Comparison of ENCODE assay signal across 19 mouse cellular contexts in the genomic region with DNA sequence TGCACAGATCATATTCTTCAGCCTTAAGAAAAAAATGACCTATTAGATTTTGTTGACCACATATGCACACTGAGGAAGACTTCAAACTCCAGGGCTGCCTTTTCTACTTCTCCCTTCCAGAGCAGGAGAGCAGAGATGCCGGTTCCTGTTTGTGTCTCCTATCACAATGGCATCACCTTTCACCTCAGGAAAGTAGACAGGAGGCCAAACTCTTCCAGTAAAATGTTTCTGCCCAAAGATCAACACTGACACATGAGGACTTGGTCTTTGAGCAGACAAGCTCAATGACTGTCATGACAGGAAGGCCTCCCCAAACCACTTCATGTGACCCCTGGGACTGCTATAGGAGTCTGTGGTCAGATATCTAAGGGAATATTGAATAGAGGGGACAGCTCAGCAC. TPM values are rescaled to one million over a fixed set of nuclear protein-coding genes. Genes with fewer than 3 reads are reported as not detected.
A peak's percentile ranks its signal among the peaks of the same experiment; 100 is the strongest.
DNase-seq lines count a peak whose midpoint lies in the region; ATAC-seq and TF ChIP-seq lines count a peak whose summit lies in the region.
"Had no signal": no experiment of that assay in that cellular context is flagged by ENCODE, and none has a peak within 500 bp of the region (broad histone marks: within the 10 kb centered on the region; RNA-seq: fewer than 3 reads in every experiment).

No protein-coding gene starts in this region.

- intact Hi-C loops in heart, adult 2 months (cut with DNase I): loop anchor here (2.0 kb wide), 1 partner anchor 16 kb away; no protein-coding TSS in a partner anchor

- no peaks in the 10 kb centered on the region for H3K79me2 ChIP-seq in heart, adult 2 months (replicated peaks; ENCODE audit: control insufficient read depth, insufficient read depth, low read length)

- H3K36me3 ChIP-seq in heart, adult 2 months (ENCODE audit: control insufficient read depth, insufficient read depth, low read length): peaks cover 6% of the 10 kb centered on the region
- no peaks in the 10 kb centered on the region for H3K36me3 ChIP-seq in heart, embryonic 11.5 days (ENCODE audit: control insufficient read depth, insufficient read depth, low read length)
- no peaks in the 10 kb centered on the region for H3K36me3 ChIP-seq in lung, embryonic 15.5 days
- no peaks in the 10 kb centered on the region for H3K36me3 ChIP-seq in small intestine, adult 2 months (ENCODE audit: control insufficient read depth, insufficient read depth, low read length)
- H3K36me3 ChIP-seq in hindbrain, embryonic 13.5 days: no peaks in the 10 kb centered on the region
- H3K36me3 ChIP-seq: midbrain, embryonic 10.5 days; neural tube, embryonic 13.5 days had no signal

- H3K27ac ChIP-seq in heart, adult 2 months: peak overlapping the region; percentile 76
- H3K27ac ChIP-seq in heart, embryonic 11.5 days (ENCODE audit: low read depth, low read length): no peak overlapping the region
- peak overlapping the region; percentile 49 for H3K27ac ChIP-seq in lung, embryonic 15.5 days
- H3K27ac ChIP-seq in small intestine, adult 2 months (ENCODE audit: insufficient read depth, low read depth, low read length): peak overlapping the region; percentile 36
- no peak overlapping the region for H3K27ac ChIP-seq in hindbrain, embryonic 13.5 days
- H3K27ac ChIP-seq: midbrain, embryonic 10.5 days; neural tube, embryonic 13.5 days had no signal

- H3K4me2 ChIP-seq in heart, embryonic 11.5 days: no peak overlapping the region
- no peak overlapping the region for H3K4me2 ChIP-seq in lung, embryonic 15.5 days
- no peak overlapping the region for H3K4me2 ChIP-seq in hindbrain, embryonic 13.5 days
- H3K4me2 ChIP-seq: neural tube, embryonic 13.5 days had no signal

- no peaks in the 10 kb centered on the region for H3K27me3 ChIP-seq in heart, adult 2 months (ENCODE audit: control insufficient read depth, insufficient read depth, low read length)
- H3K27me3 ChIP-seq in heart, embryonic 11.5 days (ENCODE audit: control insufficient read depth, insufficient read depth, low read length): no peaks in the 10 kb centered on the region
- H3K27me3 ChIP-seq in lung, embryonic 15.5 days: no peaks in the 10 kb centered on the region
- no peaks in the 10 kb centered on the region for H3K27me3 ChIP-seq in small intestine, adult 2 months (ENCODE audit: control insufficient read depth, insufficient read depth, low read length)
- no peaks in the 10 kb centered on the region for H3K27me3 ChIP-seq in hindbrain, embryonic 13.5 days
- H3K27me3 ChIP-seq: neural tube, embryonic 13.5 days had no signal

- H3K9ac ChIP-seq in heart, adult 2 months (ENCODE audit: low read depth, low read length): no peak overlapping the region
- H3K9ac ChIP-seq in heart, embryonic 11.5 days (ENCODE audit: low read depth, low read length): no peak overlapping the region
- no peak overlapping the region for H3K9ac ChIP-seq in lung, embryonic 15.5 days
- H3K9ac ChIP-seq in hindbrain, embryonic 13.5 days: no peak overlapping the region
- H3K9ac ChIP-seq: forebrain, postnatal 0 days; neural tube, embryonic 13.5 days had no signal

- H3K9me3 ChIP-seq in heart, embryonic 11.5 days (replicated peaks; ENCODE audit: control insufficient read depth, low read length): no peaks in the 10 kb centered on the region
- H3K9me3 ChIP-seq in lung, embryonic 15.5 days: no peaks in the 10 kb centered on the region
- no peaks in the 10 kb centered on the region for H3K9me3 ChIP-seq in hindbrain, embryonic 13.5 days
- H3K9me3 ChIP-seq: midbrain, embryonic 10.5 days had no signal

- peaks cover 11% of the 10 kb centered on the region for H3K4me1 ChIP-seq in heart, adult 2 months (ENCODE audit: control insufficient read depth, insufficient read depth, low read length)
- no peaks in the 10 kb centered on the region for H3K4me1 ChIP-seq in heart, embryonic 11.5 days (ENCODE audit: control insufficient read depth, insufficient read depth, low read length)
- H3K4me1 ChIP-seq in lung, embryonic 15.5 days: peaks cover 22% of the 10 kb centered on the region
- H3K4me1 ChIP-seq in lung, adult 2 months (ENCODE audit: control insufficient read depth, insufficient read depth, low read length): peaks cover 9% of the 10 kb centered on the region
- H3K4me1 ChIP-seq in small intestine, adult 2 months (ENCODE audit: control insufficient read depth, insufficient read depth, insufficient read length, low read length): peaks cover 11% of the 10 kb centered on the region; the same call in 1 of the 2 replicates
- no peaks in the 10 kb centered on the region for H3K4me1 ChIP-seq in hindbrain, embryonic 13.5 days (replicated peaks)
- H3K4me1 ChIP-seq: midbrain, embryonic 10.5 days; neural tube, embryonic 13.5 days had no signal

- TF ChIP-seq EP300 in heart, adult 2 months (IDR thresholded peaks at IDR 0.05; ENCODE audit: insufficient read depth, low read depth, low read length): no peak

- H3K4me3 ChIP-seq in heart, adult 2 months: no peak overlapping the region
- H3K4me3 ChIP-seq in heart, embryonic 11.5 days (ENCODE audit: low read depth, low read length): no peak overlapping the region
- no peak overlapping the region for H3K4me3 ChIP-seq in lung, embryonic 15.5 days
- H3K4me3 ChIP-seq in lung, adult 2 months (replicated peaks; ENCODE audit: extremely low read depth, low read depth, low read length): no peak overlapping the region
- no peak overlapping the region for H3K4me3 ChIP-seq in small intestine, adult 2 months (ENCODE audit: low read depth, low read length)
- no peak overlapping the region for H3K4me3 ChIP-seq in hindbrain, embryonic 13.5 days
- H3K4me3 ChIP-seq: midbrain, embryonic 10.5 days; neural tube, embryonic 13.5 days had no signal

- no peak for ATAC-seq in heart, embryonic 11.5 days (replicated peaks; ENCODE audit: insufficient number of reproducible peaks, low FRiP score, low TSS enrichment)
- no peak for ATAC-seq in lung, embryonic 15.5 days (ENCODE audit: borderline replicate concordance, extremely low read depth, low FRiP score, low TSS enrichment)
- no peak for ATAC-seq in hindbrain, embryonic 13.5 days (ENCODE audit: low FRiP score)
- ATAC-seq: forebrain, postnatal 0 days had no signal

- WGBS in heart, adult 2 months: 16% methylated on average over 1 of the region's 1 CpGs
- WGBS in heart, embryonic 11.5 days (ENCODE audit: insufficient replicate concordance): 30% methylated on average over 1 of the region's 1 CpGs
- WGBS in lung, embryonic 15.5 days: 29% methylated on average over 1 of the region's 1 CpGs
- WGBS in lung, adult 2 months: 24% methylated on average over 1 of the region's 1 CpGs
- 59% methylated on average over 1 of the region's 1 CpGs for WGBS in small intestine, adult 2 months
- 80% methylated on average over 1 of the region's 1 CpGs for WGBS in hindbrain, embryonic 13.5 days

- peak; percentile 36 to 38 for DNase-seq in heart, adult 2 months
- DNase-seq in lung, adult 2 months: no peak
- DNase-seq in kidney, postnatal 10 days: peak; percentile 26
- DNase-seq in layer of hippocampus, postnatal 14 days (ENCODE audit: low spot score in 2 of 2): no peak
- DNase-seq: cerebellum, postnatal 14 days; forebrain, postnatal 0 days; right cerebral cortex, postnatal 4 days; thymus, adult 18-20 months had no signal

- TF ChIP-seq POLR2A in heart, adult 2 months (IDR thresholded peaks at IDR 0.05; ENCODE audit: insufficient read depth, low read depth, low read length): no peak
- no peak for TF ChIP-seq POLR2A in lung, adult 2 months (IDR thresholded peaks at IDR 0.05; ENCODE audit: borderline replicate concordance, extremely low read depth, low read depth, low read length)
- TF ChIP-seq POLR2A in small intestine, adult 2 months (IDR thresholded peaks at IDR 0.05; ENCODE audit: low read depth, low read length): no peak

- no peak for TF ChIP-seq CTCF in heart, adult 2 months (IDR thresholded peaks at IDR 0.05)
- no peak for TF ChIP-seq CTCF in lung, adult 2 months (IDR thresholded peaks at IDR 0.05; ENCODE audit: insufficient read depth, low read length)
- TF ChIP-seq CTCF in small intestine, adult 2 months (IDR thresholded peaks at IDR 0.05; ENCODE audit: extremely low read depth, insufficient read length, insufficient replicate concordance, low read depth, low read length): no peak

RNA-seq across cellular contexts. Expression of a gene that starts 11.8 kb away (rescaled TPM):
- under 1 TPM in 1 of 2 experiments, not detected in 1; 0.26 TPM for total RNA-seq in heart, adult 2 months (2021)
- polyA plus RNA-seq in heart, adult 2 months (2012; rRNA removed): 0.06 and 0.10 TPM in 2 replicates
- polyA plus RNA-seq in heart, embryonic 11.5 days (2014; fragmentation: Nextera tagmentation; extraction: Ambion mirVana): not detected in 2 replicates
- not detected in 2 replicates for polyA plus RNA-seq in lung, embryonic 15.5 days (2015; fragmentation: Nextera tagmentation; extraction: Ambion mirVana)
- polyA plus RNA-seq in lung, adult 2 months (2012; rRNA removed): 0.09 and 0.12 TPM in 2 replicates
- polyA plus RNA-seq in small intestine, adult 2 months (2012; rRNA removed): 6.1 and 25.9 TPM in 2 replicates
- not detected in 2 replicates for polyA plus RNA-seq in hindbrain, embryonic 13.5 days (2015; fragmentation: Nextera tagmentation; extraction: Ambion mirVana)
- total RNA-seq in layer of hippocampus, postnatal 14 days (2021): not detected
- total RNA-seq: adrenal gland, adult 18-20 months; ES-E14; forebrain, postnatal 0 days had no signal
- polyA plus RNA-seq: C2C12; embryonic facial prominence, embryonic 11.5 days; forebrain, postnatal 0 days; limb, embryonic 11.5 days; midbrain, embryonic 10.5 days; neural tube, embryonic 13.5 days had no signal

Comparison
In these comparisons a context has a peak if more than half of its experiments do, and no peak if none do; other contexts are left out.
1. H3K27ac ChIP-seq: peak in heart, adult 2 months (single experiment), lung, embryonic 15.5 days (single experiment) and small intestine, adult 2 months (single experiment); none in heart, embryonic 11.5 days (single experiment) and hindbrain, embryonic 13.5 days (single experiment).
2. DNase-seq: peak in heart, adult 2 months (2 of 2) and kidney, postnatal 10 days (single experiment); none in lung, adult 2 months (single experiment) and layer of hippocampus, postnatal 14 days (0 of 2).